Mouse (Mus musculus) lung, embryonic 14.5 days (tissue): ENCODE measurements around the gene Fam187b. TPM values are rescaled to one million over a fixed set of nuclear protein-coding genes. Genes with fewer than 3 reads are reported as not detected.
A peak's percentile ranks its signal among the peaks of the same experiment; 100 is the strongest.
"Not testable (repeated sequence)": the region's sequence is repeated elsewhere in the genome, so short reads cannot be mapped to it uniquely, and the experiment has no call there.

Experiments
- ATAC-seq: fragments of 200-750 bp; cut with Nextera tagmentation; 2 replicates; pipeline ENCODE4 v1.8.0; 2017; ENCODE audit warnings: mild to moderate bottlenecking, moderate TSS enrichment, moderate library complexity; ENCODE audit not compliant: insufficient read depth
- DNase-seq: peaks from one replicate; pipeline ENCODE4 v3.0.0-alpha.2; 2015
- H3K27ac ChIP-seq: fragments of 300-500 bp; sonication (generic); 2 replicates; pipeline ENCODE4 v1.5.1; 2014; ENCODE audit warnings: low read depth, mild to moderate bottlenecking, moderate library complexity
- H3K27me3 ChIP-seq: fragments of 300-500 bp; sonication (generic); 2 replicates; pipeline ENCODE4 v1.6.1; 2014; ENCODE audit warnings: low read length, control low read depth; ENCODE audit not compliant: insufficient read depth
- H3K36me3 ChIP-seq: fragments of 300-500 bp; sonication (generic); 2 replicates; pipeline ENCODE4 v1.6.1; 2014; ENCODE audit warnings: control low read depth; ENCODE audit not compliant: insufficient read depth
- H3K4me1 ChIP-seq: fragments of 300-500 bp; sonication (generic); 2 replicates; pipeline ENCODE4 v1.6.1; 2014; ENCODE audit warnings: antibody characterized with exemption, control low read depth; ENCODE audit not compliant: insufficient read depth
- H3K4me2 ChIP-seq: fragments of 300-500 bp; sonication (generic); 2 replicates; pipeline ENCODE4 v1.6.1; 2014; ENCODE audit warnings: mild to moderate bottlenecking
- H3K4me3 ChIP-seq: fragments of 300-500 bp; sonication (generic); 2 replicates; pipeline ENCODE4 v1.5.1; 2014; ENCODE audit warnings: low read depth, low read length
- H3K9ac ChIP-seq: fragments of 300-500 bp; sonication (generic); 2 replicates; pipeline ENCODE4 v1.6.1; 2014
- H3K9me3 ChIP-seq: fragments of 300-500 bp; sonication (generic); 2 replicates; pipeline ENCODE4 v1.6.1; 2016; ENCODE audit warnings: low read depth, low read length, control low read depth
- CTCF ChIP-seq: IDR thresholded peaks from 2 replicates; pipeline ENCODE4 v1.5.1; 2016; ENCODE audit warnings: antibody characterized with exemption, low read depth
- WGBS: fragments of 180-500 bp; shearing (Covaris S2); extraction: QIAGEN DNeasy Blood & Tissue Kit; methylation state at CpG from one replicate; pipeline ENCODE4 v1.1.7; 2014; 5-methylcytosine and 5-hydroxymethylcytosine counted together
- polyA plus RNA-seq: library from polyadenylated mRNA; unstranded; fragments of >200 nt; fragmentation: Nextera tagmentation; extraction: Ambion mirVana; gene quantifications from 2 replicates; pipeline ENCODE4 v1.2.1, GENCODE M21; 2014

Gene Fam187b
- 3.6 and 4.9 TPM in 2 replicates for polyA plus RNA-seq

GRCm38 (mm10) chr7:30973501-30974289, at the start of gene Fam187b:
Fam187b (plus strand) TSS chr7:30973790.
- TF ChIP-seq CTCF, result peak; percentile 87
- DNase-seq, result peak; percentile 92
- Histone ChIP-seq H3K9me3 (no peaks in the 10 kb centered on the region), H3K4me1 (no peaks in the 10 kb centered on the region), H3K27me3 (peaks cover 13% of the 10 kb centered on the region), H3K4me2 (peak within 1 kb of the TSS; percentile 55), H3K9ac (peak within 1 kb of the TSS; percentile 68), H3K4me3 (peak within 1 kb of the TSS; percentile 49), H3K36me3 (no peaks in the 10 kb centered on the region; the same call in 1 of the 2 replicates), H3K27ac (peak within 1 kb of the TSS; percentile 91)
- ATAC-seq, result peak; percentile 92
- WGBS, result under 1% methylated on average over 37 of the region's 37 CpGs

GRCm38 (mm10) chr7:30924071-30924470, 49.5 kb upstream of the Fam187b start:
- no peak for TF ChIP-seq CTCF
- Histone ChIP-seq H3K4me1 (no peaks in the 10 kb centered on the region), H3K9ac (no peak overlapping the region), H3K36me3 (no peaks in the 10 kb centered on the region), H3K4me3 (no peak overlapping the region), H3K27me3 (no peaks in the 10 kb centered on the region), H3K4me2 (no peak overlapping the region), H3K9me3 (no peaks in the 10 kb centered on the region), H3K27ac (no peak overlapping the region)
- DNase-seq (no peak), ATAC-seq (no peak)
- 46% methylated on average over 3 of the region's 3 CpGs for WGBS

GRCm38 (mm10) chr7:30924581-30924980, 49.0 kb upstream of the Fam187b start, which contains the start of gene Hamp2:
Hamp2 (minus strand) TSS chr7:30924681.
- not testable (repeated sequence) for H3K4me3 ChIP-seq, H3K27me3 ChIP-seq, H3K9me3 ChIP-seq, H3K36me3 ChIP-seq, H3K4me1 ChIP-seq, DNase-seq, H3K27ac ChIP-seq, H3K4me2 ChIP-seq, ATAC-seq, H3K9ac ChIP-seq
- 85% methylated on average over 2 of the region's 2 CpGs for WGBS

DNA sequence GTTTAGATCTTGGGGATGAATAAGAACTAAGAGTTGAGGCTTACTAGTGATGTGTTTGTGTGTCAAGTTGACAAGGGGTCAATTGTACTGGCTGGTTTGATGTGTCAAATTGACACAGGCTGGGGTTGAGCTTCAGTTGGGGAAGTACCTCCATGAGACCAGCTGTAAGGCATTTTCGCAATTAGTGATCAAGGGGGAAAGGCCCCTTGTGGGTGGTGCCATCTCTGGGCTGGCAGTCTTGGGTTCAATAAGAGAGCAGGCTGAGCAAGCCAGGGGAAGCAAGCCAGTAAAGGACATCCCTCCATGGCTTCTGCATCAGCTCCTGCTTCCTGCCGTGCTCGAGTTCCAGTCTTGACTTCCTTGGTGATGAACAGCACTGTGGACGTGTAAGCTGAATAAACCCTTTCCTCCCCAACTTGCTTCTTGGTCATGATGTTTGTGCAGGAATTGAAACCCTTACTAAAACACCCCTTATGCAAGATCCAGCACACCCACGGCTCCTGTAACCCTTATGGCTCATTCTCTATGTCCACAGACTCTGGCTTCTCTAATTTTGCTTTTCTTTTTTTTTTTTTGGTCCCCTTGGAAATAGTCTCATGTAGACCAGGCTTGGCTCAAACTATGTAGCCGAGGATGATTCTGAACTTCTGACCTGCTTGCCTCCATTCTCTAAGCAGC, 38.0 kb upstream of the Fam187b start:
- not testable (repeated sequence) for ATAC-seq, H3K4me3 ChIP-seq, H3K27me3 ChIP-seq, DNase-seq, H3K4me1 ChIP-seq, H3K9me3 ChIP-seq, H3K27ac ChIP-seq, H3K36me3 ChIP-seq, H3K4me2 ChIP-seq, H3K9ac ChIP-seq
- 60% methylated on average over 6 of the region's 6 CpGs for WGBS

DNA sequence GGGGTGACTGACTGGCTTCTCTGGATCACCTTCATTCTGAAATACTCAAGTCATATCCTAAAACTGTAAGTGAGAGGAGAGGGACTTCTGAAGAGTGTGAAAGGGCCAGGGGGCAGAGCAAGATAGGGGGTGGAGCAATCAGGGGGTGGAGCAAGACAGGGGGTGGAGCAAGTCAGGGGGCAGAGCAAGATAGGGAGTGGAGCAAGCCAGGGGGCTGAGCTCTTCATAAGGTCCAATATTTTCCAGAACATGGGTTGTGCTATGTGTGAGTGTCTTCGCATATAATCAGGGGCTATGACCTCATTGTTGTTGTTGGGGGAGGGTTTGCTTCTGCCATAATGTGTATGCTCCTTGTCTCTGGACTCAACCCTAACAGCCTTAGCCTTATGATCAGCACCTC, 33.5 kb upstream of the Fam187b start:
- not testable (repeated sequence) for ATAC-seq, DNase-seq
- WGBS, result 81% methylated on average over 1 of the region's 1 CpGs

GRCm38 (mm10) chr7:30942365-30942764, 31.2 kb upstream of the Fam187b start:
- not testable (repeated sequence) for H3K4me3 ChIP-seq, H3K27me3 ChIP-seq, ATAC-seq, H3K4me1 ChIP-seq, H3K9ac ChIP-seq, H3K4me2 ChIP-seq, H3K9me3 ChIP-seq, H3K27ac ChIP-seq, DNase-seq
- H3K36me3 ChIP-seq, result peaks cover 11% of the 10 kb centered on the region; the same call in 1 of the 2 replicates
- 51% methylated on average over 3 of the region's 3 CpGs for WGBS

More for the DNA sequence above, 33.5 kb upstream of the Fam187b start:
- not testable (repeated sequence) for H3K9me3 ChIP-seq, H3K4me3 ChIP-seq, H3K36me3 ChIP-seq, H3K9ac ChIP-seq, H3K27me3 ChIP-seq, H3K4me2 ChIP-seq, H3K4me1 ChIP-seq, H3K27ac ChIP-seq

- Histone ChIP-seq H3K4me1 (no peaks in the 10 kb centered on the region), H3K9me3 (no peaks in the 10 kb centered on the region), H3K4me2 (no peak within 1 kb of the TSS), H3K36me3 (peaks cover 17% of the 10 kb centered on the region), H3K27ac (no peak within 1 kb of the TSS), H3K27me3 (no peaks in the 10 kb centered on the region), H3K9ac (no peak within 1 kb of the TSS), H3K4me3 (no peak within 1 kb of the TSS)
- ATAC-seq (no peak), DNase-seq (no peak)
- 57% methylated on average over 9 of the region's 9 CpGs for WGBS
- no peak for TF ChIP-seq CTCF
Observed at GRCm38 (mm10) chr7:30943909-30944635, 29.5 kb upstream of the Fam187b start, which contains the start of gene Hamp. Hamp (minus strand) TSS chr7:30944032.

- H3K4me1 ChIP-seq, H3K9ac ChIP-seq, H3K27ac ChIP-seq, H3K27me3 ChIP-seq, H3K4me3 ChIP-seq, H3K9me3 ChIP-seq, DNase-seq, ATAC-seq, H3K4me2 ChIP-seq: not testable (repeated sequence)
- WGBS, result 46% methylated on average over 2 of the region's 2 CpGs
- peaks cover 23% of the 10 kb centered on the region for H3K36me3 ChIP-seq
Observed at GRCm38 (mm10) chr7:30944706-30945105, 28.9 kb upstream of the Fam187b start.

DNA sequence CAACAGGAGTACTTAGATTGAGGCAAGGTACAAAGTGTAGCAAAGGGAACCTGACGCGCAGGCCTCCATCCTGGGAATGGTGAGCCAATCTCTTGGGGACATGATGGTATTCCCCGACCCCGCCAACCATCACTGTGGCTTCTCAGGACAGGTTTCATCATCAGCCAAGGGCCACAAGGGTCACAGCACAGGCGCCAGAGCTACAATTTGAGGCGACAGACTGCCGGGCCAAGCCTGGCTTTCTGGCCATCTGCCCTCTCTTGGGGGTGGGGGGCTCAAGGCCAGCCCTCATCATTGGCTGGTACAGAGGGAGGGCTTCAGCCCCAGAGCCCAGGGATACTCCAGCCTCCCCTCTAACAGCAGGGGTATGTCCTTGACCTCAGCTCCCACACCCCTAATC, 28.1 kb upstream of the Fam187b start:
- not testable (repeated sequence) for H3K9me3 ChIP-seq, H3K4me3 ChIP-seq, H3K27ac ChIP-seq, ATAC-seq, H3K27me3 ChIP-seq, H3K4me2 ChIP-seq, H3K4me1 ChIP-seq, H3K9ac ChIP-seq, DNase-seq
- WGBS, result 77% methylated on average over 7 of the region's 7 CpGs
- H3K36me3 ChIP-seq, result peaks cover 29% of the 10 kb centered on the region
